ENCODE assay signal across 8 mouse cellular contexts in the genomic region with DNA sequence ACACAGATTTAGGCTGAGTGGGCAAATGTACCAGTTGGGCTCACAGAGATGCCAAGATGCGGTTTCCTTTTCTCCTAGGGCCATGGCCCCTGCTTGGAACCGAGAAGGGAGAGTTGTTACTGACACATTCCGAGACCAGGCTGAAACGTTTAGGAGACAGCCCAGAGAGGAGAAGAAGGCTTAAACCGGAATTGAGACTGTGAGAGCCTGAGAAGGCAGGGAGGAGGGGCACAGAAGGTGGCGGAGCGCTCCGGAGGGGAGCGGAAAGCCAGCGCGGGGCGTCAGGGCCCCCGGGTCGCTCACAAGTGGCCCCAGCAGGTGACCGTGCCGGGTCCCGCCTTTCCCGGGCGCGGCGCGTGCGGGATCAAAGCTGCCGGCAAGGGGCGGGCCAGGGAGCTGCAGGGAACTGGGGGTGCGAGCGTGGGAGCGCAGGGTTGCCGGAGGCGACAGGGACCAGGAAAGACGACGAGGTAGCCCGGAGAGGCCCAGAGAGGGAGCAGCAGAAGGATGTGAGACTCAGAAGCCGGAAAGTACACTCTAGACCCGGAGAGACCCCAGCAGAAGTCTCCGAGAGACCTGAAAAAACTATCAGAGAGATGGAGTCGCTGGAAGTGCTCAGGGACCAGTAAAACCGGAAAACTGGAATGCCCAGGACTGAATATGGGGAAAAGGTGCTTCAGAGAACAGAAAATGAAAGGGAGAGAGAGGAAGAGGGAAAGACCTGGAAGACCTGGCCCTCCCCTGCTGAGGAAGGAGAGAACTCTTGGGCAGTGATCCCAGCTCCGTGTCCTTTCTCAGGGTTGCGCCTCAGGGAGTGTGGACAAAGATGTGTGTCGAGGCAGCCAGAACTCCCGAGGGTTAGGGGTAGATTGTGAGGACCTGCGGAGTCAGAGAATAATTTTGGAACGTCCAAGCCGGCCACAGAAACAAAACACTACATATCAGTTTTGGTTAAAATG. TPM values are rescaled to one million over a fixed set of nuclear protein-coding genes. Genes with fewer than 3 reads are reported as not detected.
DNase-seq lines count a peak whose midpoint lies in the region; ATAC-seq and TF ChIP-seq lines count a peak whose summit lies in the region.

No protein-coding gene starts in this region.

- peak overlapping the region; percentile 86 for H3K4me2 ChIP-seq in forebrain, embryonic 14.5 days (ENCODE audit: low read length)
- H3K4me2 ChIP-seq in hindbrain, embryonic 14.5 days (replicated peaks) = peak overlapping the region; percentile 98
- peak overlapping the region; percentile 97 for H3K4me2 ChIP-seq in limb, embryonic 12.5 days
- H3K4me2 ChIP-seq in midbrain, embryonic 11.5 days = peak overlapping the region; percentile 78

- peak; percentile 27; the same call in 1 of the 2 replicates for ATAC-seq in forebrain, embryonic 14.5 days
- ATAC-seq in hindbrain, embryonic 14.5 days (ENCODE audit: low FRiP score) = no peak
- no peak for ATAC-seq in limb, embryonic 12.5 days (ENCODE audit: insufficient number of reproducible peaks, insufficient read depth, low FRiP score, low TSS enrichment, low read depth)
- ATAC-seq in midbrain, embryonic 11.5 days (ENCODE audit: low FRiP score) = 0 out of 2 replicates have a peak, but pooled peaks have one; percentile 20

- H3K4me3 ChIP-seq in forebrain, embryonic 14.5 days (ENCODE audit: low read depth, low read length) = peak overlapping the region; percentile 62
- H3K4me3 ChIP-seq in hindbrain, embryonic 14.5 days (replicated peaks; ENCODE audit: low read length) = peak overlapping the region; percentile 64
- peak overlapping the region; percentile 81 for H3K4me3 ChIP-seq in limb, embryonic 12.5 days (replicated peaks)
- peak overlapping the region; percentile 74 for H3K4me3 ChIP-seq in midbrain, embryonic 11.5 days (ENCODE audit: low read depth, low read length)
- peak overlapping the region; percentile 58 for H3K4me3 ChIP-seq in spleen, adult 2 months (ENCODE audit: extremely low read depth, insufficient read depth, insufficient read length)

- no peaks in the 10 kb centered on the region for H3K9me3 ChIP-seq in forebrain, embryonic 14.5 days (replicated peaks; ENCODE audit: control insufficient read depth, low read length)
- no peaks in the 10 kb centered on the region for H3K9me3 ChIP-seq in hindbrain, embryonic 14.5 days (ENCODE audit: control insufficient read depth, low read length)
- H3K9me3 ChIP-seq in limb, embryonic 12.5 days = no peaks in the 10 kb centered on the region
- H3K9me3 ChIP-seq in midbrain, embryonic 11.5 days (ENCODE audit: control insufficient read depth, low read length) = no peaks in the 10 kb centered on the region

- under 1% methylated on average over 45 of the region's 45 CpGs for WGBS in forebrain, embryonic 14.5 days
- WGBS in hindbrain, embryonic 14.5 days = under 1% methylated on average over 45 of the region's 45 CpGs
- under 1% methylated on average over 45 of the region's 45 CpGs for WGBS in limb, embryonic 12.5 days
- under 1% methylated on average over 45 of the region's 45 CpGs for WGBS in midbrain, embryonic 11.5 days
- WGBS in spleen, adult 2 months = under 1% methylated on average over 45 of the region's 45 CpGs

- TF ChIP-seq CTCF in spleen, adult 2 months (IDR thresholded peaks at IDR 0.05; ENCODE audit: extremely low read depth, insufficient read depth, insufficient read length, insufficient replicate concordance) = no peak

- no peaks in the 10 kb centered on the region for H3K36me3 ChIP-seq in forebrain, embryonic 14.5 days (ENCODE audit: control insufficient read depth, insufficient read depth, low read length)
- no peaks in the 10 kb centered on the region for H3K36me3 ChIP-seq in hindbrain, embryonic 14.5 days (replicated peaks; ENCODE audit: control insufficient read depth, insufficient read depth)
- H3K36me3 ChIP-seq in limb, embryonic 12.5 days = no peaks in the 10 kb centered on the region
- H3K36me3 ChIP-seq in midbrain, embryonic 11.5 days (ENCODE audit: control insufficient read depth, insufficient read depth, low read length) = no peaks in the 10 kb centered on the region
- H3K36me3 ChIP-seq in spleen, adult 2 months (ENCODE audit: control insufficient read depth, insufficient read depth, low read length) = no peaks in the 10 kb centered on the region

- peaks cover 12% of the 10 kb centered on the region; the same call in 1 of the 2 replicates for H3K4me1 ChIP-seq in forebrain, embryonic 14.5 days (ENCODE audit: control insufficient read depth, insufficient read depth, low read length)
- peaks cover 24% of the 10 kb centered on the region for H3K4me1 ChIP-seq in hindbrain, embryonic 14.5 days (replicated peaks; ENCODE audit: control insufficient read depth, insufficient read depth, low read length)
- peaks cover 34% of the 10 kb centered on the region for H3K4me1 ChIP-seq in limb, embryonic 12.5 days (replicated peaks)
- peaks cover 26% of the 10 kb centered on the region for H3K4me1 ChIP-seq in midbrain, embryonic 11.5 days (ENCODE audit: control insufficient read depth, insufficient read depth, low read length)
- H3K4me1 ChIP-seq in spleen, adult 2 months (ENCODE audit: control insufficient read depth, insufficient read depth, insufficient read length) = no peaks in the 10 kb centered on the region; the same call in 1 of the 2 replicates

- H3K27ac ChIP-seq in forebrain, embryonic 14.5 days (ENCODE audit: low read depth, low read length) = peak overlapping the region; percentile 58
- H3K27ac ChIP-seq in hindbrain, embryonic 14.5 days = peak overlapping the region; percentile 56
- peak overlapping the region; percentile 84 for H3K27ac ChIP-seq in limb, embryonic 12.5 days
- H3K27ac ChIP-seq in midbrain, embryonic 11.5 days (ENCODE audit: low read depth, low read length) = 0 out of 2 replicates have a peak overlapping the region, but pooled peaks have one; percentile 27
- H3K27ac ChIP-seq in spleen, adult 2 months (ENCODE audit: insufficient read depth, low read length) = peak overlapping the region; percentile 78

- H3K27me3 ChIP-seq in forebrain, embryonic 14.5 days (replicated peaks; ENCODE audit: control insufficient read depth, insufficient read depth, low read length) = peaks cover 6% of the 10 kb centered on the region; the same call in 1 of the 2 replicates
- peaks cover 25% of the 10 kb centered on the region for H3K27me3 ChIP-seq in hindbrain, embryonic 14.5 days (ENCODE audit: control insufficient read depth, insufficient read depth, low read length)
- H3K27me3 ChIP-seq in limb, embryonic 12.5 days = peaks cover 26% of the 10 kb centered on the region
- H3K27me3 ChIP-seq in midbrain, embryonic 11.5 days (ENCODE audit: control insufficient read depth, insufficient read depth, low read length) = peaks cover 15% of the 10 kb centered on the region
- H3K27me3 ChIP-seq in spleen, adult 2 months (ENCODE audit: control insufficient read depth, insufficient read depth, low read length) = 0 out of 2 replicates have a peak, but pooled peaks cover 5% of the 10 kb centered on the region

- peak; percentile 83 to 92 for DNase-seq in adrenal gland, adult (ENCODE audit: inconsistent age in 2 of 2, low spot score in 1 of 2)
- DNase-seq in adrenal gland, postnatal 4 days (ENCODE audit: low spot score in 2 of 2) = no peak
- peak; percentile 65 for DNase-seq in cerebellum, adult 11 months
- peak; percentile 61 for DNase-seq in forebrain, embryonic 14.5 days (ENCODE audit: low spot score)
- peak; percentile 39 for DNase-seq in hindbrain, embryonic 14.5 days (ENCODE audit: low spot score)
- DNase-seq in midbrain, embryonic 11.5 days (ENCODE audit: low spot score, missing footprints) = peak; percentile 97
- peak in 1 of 2 experiments; percentile 63 for DNase-seq in spleen, adult 2 months (ENCODE audit: low read depth in 1 of 2, low spot score in 2 of 2)

- H3K9ac ChIP-seq in forebrain, embryonic 14.5 days (ENCODE audit: low read length) = peak overlapping the region; percentile 75
- peak overlapping the region; percentile 67 for H3K9ac ChIP-seq in hindbrain, embryonic 14.5 days
- peak overlapping the region; percentile 78 for H3K9ac ChIP-seq in limb, embryonic 12.5 days (replicated peaks)
- H3K9ac ChIP-seq in midbrain, embryonic 11.5 days (ENCODE audit: low read length) = peak overlapping the region; percentile 68

- TF ChIP-seq POLR2A in spleen, adult 2 months (IDR thresholded peaks at IDR 0.05; ENCODE audit: low read depth, low read length) = no peak

RNA-seq across cellular contexts. Expression of gene Hes7, which starts 2.2 kb away (rescaled TPM):
- under 1 TPM; 0.51 to 0.59 TPM for total RNA-seq in adrenal gland, postnatal 4 days (2021)
- 0.23 and 0.24 TPM in 2 replicates for polyA plus RNA-seq in forebrain, embryonic 14.5 days (2014; fragmentation: Nextera tagmentation; extraction: Ambion mirVana)
- polyA plus RNA-seq in hindbrain, embryonic 14.5 days (2014; fragmentation: Nextera tagmentation; extraction: Ambion mirVana) = 0.43 and 0.52 TPM in 2 replicates
- 0.56 and 0.74 TPM in 2 replicates for polyA plus RNA-seq in limb, embryonic 12.5 days (2016; fragmentation: Nextera tagmentation; extraction: Ambion mirVana)
- polyA plus RNA-seq in midbrain, embryonic 11.5 days (2014; fragmentation: Nextera tagmentation; extraction: Ambion mirVana) = 0.17 and 0.33 TPM in 2 replicates
- 0.44 and 0.55 TPM in 2 replicates for polyA plus RNA-seq in spleen, adult 2 months (2012; rRNA removed)

RNA-seq across cellular contexts. Expression of gene 9130213A22Rik, which starts 4.4 kb away (rescaled TPM):
- total RNA-seq in adrenal gland, postnatal 4 days (2021) = 1 to 10 TPM; 1.3 to 1.4 TPM
- 0.14 TPM in 2 replicates for polyA plus RNA-seq in forebrain, embryonic 14.5 days (2014; fragmentation: Nextera tagmentation; extraction: Ambion mirVana)
- polyA plus RNA-seq in hindbrain, embryonic 14.5 days (2014; fragmentation: Nextera tagmentation; extraction: Ambion mirVana) = 0.39 and 0.56 TPM in 2 replicates
- polyA plus RNA-seq in limb, embryonic 12.5 days (2016; fragmentation: Nextera tagmentation; extraction: Ambion mirVana) = 0.22 and 0.76 TPM in 2 replicates
- polyA plus RNA-seq in midbrain, embryonic 11.5 days (2014; fragmentation: Nextera tagmentation; extraction: Ambion mirVana) = 0.11 TPM in 1 of 2 replicates, not detected in the other
- polyA plus RNA-seq in spleen, adult 2 months (2012; rRNA removed) = 0.40 and 0.69 TPM in 2 replicates

RNA-seq across cellular contexts. Expression of gene Aloxe3, which starts 7.7 kb away (rescaled TPM):
- total RNA-seq in adrenal gland, postnatal 4 days (2021) = under 1 TPM; 0.67 to 0.73 TPM
- 0.94 and 2.1 TPM in 2 replicates for polyA plus RNA-seq in forebrain, embryonic 14.5 days (2014; fragmentation: Nextera tagmentation; extraction: Ambion mirVana)
- polyA plus RNA-seq in hindbrain, embryonic 14.5 days (2014; fragmentation: Nextera tagmentation; extraction: Ambion mirVana) = 4.3 and 4.9 TPM in 2 replicates
- 0.58 and 0.77 TPM in 2 replicates for polyA plus RNA-seq in limb, embryonic 12.5 days (2016; fragmentation: Nextera tagmentation; extraction: Ambion mirVana)
- polyA plus RNA-seq in midbrain, embryonic 11.5 days (2014; fragmentation: Nextera tagmentation; extraction: Ambion mirVana) = 0.15 and 0.74 TPM in 2 replicates
- 0.20 and 2.8 TPM in 2 replicates for polyA plus RNA-seq in spleen, adult 2 months (2012; rRNA removed)

RNA-seq across cellular contexts. Expression of gene Per1, which starts 23.0 kb away (rescaled TPM):
- 100 to 1,000 TPM in 1 of 2 experiments, 10 to 100 TPM in 1; 99.4 to 130 TPM for total RNA-seq in adrenal gland, postnatal 4 days (2021)
- 6.8 and 11.6 TPM in 2 replicates for polyA plus RNA-seq in forebrain, embryonic 14.5 days (2014; fragmentation: Nextera tagmentation; extraction: Ambion mirVana)
- 9.6 and 10.1 TPM in 2 replicates for polyA plus RNA-seq in hindbrain, embryonic 14.5 days (2014; fragmentation: Nextera tagmentation; extraction: Ambion mirVana)
- polyA plus RNA-seq in limb, embryonic 12.5 days (2016; fragmentation: Nextera tagmentation; extraction: Ambion mirVana) = 7.2 and 10.4 TPM in 2 replicates
- 6.0 and 7.3 TPM in 2 replicates for polyA plus RNA-seq in midbrain, embryonic 11.5 days (2014; fragmentation: Nextera tagmentation; extraction: Ambion mirVana)
- polyA plus RNA-seq in spleen, adult 2 months (2012; rRNA removed) = 23.3 and 25.7 TPM in 2 replicates

RNA-seq across cellular contexts. Expression of gene Vamp2, which starts 29.7 kb away (rescaled TPM):
- total RNA-seq in adrenal gland, postnatal 4 days (2021) = 100 to 1,000 TPM; 208 to 226 TPM
- polyA plus RNA-seq in forebrain, embryonic 14.5 days (2014; fragmentation: Nextera tagmentation; extraction: Ambion mirVana) = 124 and 188 TPM in 2 replicates
- polyA plus RNA-seq in hindbrain, embryonic 14.5 days (2014; fragmentation: Nextera tagmentation; extraction: Ambion mirVana) = 324 and 368 TPM in 2 replicates
- polyA plus RNA-seq in limb, embryonic 12.5 days (2016; fragmentation: Nextera tagmentation; extraction: Ambion mirVana) = 68.0 and 79.5 TPM in 2 replicates
- 72.4 and 73.5 TPM in 2 replicates for polyA plus RNA-seq in midbrain, embryonic 11.5 days (2014; fragmentation: Nextera tagmentation; extraction: Ambion mirVana)
- 94.2 and 95.7 TPM in 2 replicates for polyA plus RNA-seq in spleen, adult 2 months (2012; rRNA removed)

Comparison
In these comparisons a context has a peak if more than half of its experiments do, and no peak if none do; other contexts are left out.
1. DNase-seq: peak in adrenal gland, adult (2 of 2), cerebellum, adult 11 months (single experiment), forebrain, embryonic 14.5 days (single experiment), hindbrain, embryonic 14.5 days (single experiment) and midbrain, embryonic 11.5 days (single experiment); none in adrenal gland, postnatal 4 days (0 of 2).
2. ATAC-seq: peak in forebrain, embryonic 14.5 days (single experiment) and midbrain, embryonic 11.5 days (single experiment); none in hindbrain, embryonic 14.5 days (single experiment) and limb, embryonic 12.5 days (single experiment).
3. H3K27ac ChIP-seq: peak in every context shown above with its lines; median percentile 84 in limb, embryonic 12.5 days; 78 in spleen, adult 2 months; 58 in forebrain, embryonic 14.5 days; 56 in hindbrain, embryonic 14.5 days; 27 in midbrain, embryonic 11.5 days.
4. Peak in every context shown above with its lines, with median percentiles within 50 percentile points of each other: H3K4me2 ChIP-seq, H3K4me3 ChIP-seq and H3K9ac ChIP-seq.